Mouse (Mus musculus): ENCODE data around the gene Psmd9.

GRCm38 (mm10) chr5:123266909-123267308 is 97.7 kb downstream of the Psmd9 start:
- TF ChIP-seq POLR2A (IDR thresholded peaks at IDR 0.05; ENCODE audit: extremely low read depth, insufficient read depth, low read length): no peak
- no peak for TF ChIP-seq CTCF (IDR thresholded peaks at IDR 0.05; ENCODE audit: extremely low read depth, insufficient read depth, low read length)

Data from cortical plate, adult 2 months (tissue).